Mouse (Mus musculus) megakaryocyte, embryonic 14.5 days (primary cell): ENCODE measurements around the gene Zdhhc22.

Experiments used
- FLI1 ChIP-seq: IDR thresholded peaks from 2 replicates; pipeline ENCODE4 v1.6.1; 2012; ENCODE audit warnings: low read length, inconsistent platforms, mixed read lengths
- GATA1 ChIP-seq: IDR thresholded peaks from 3 replicates; pipeline ENCODE4 v1.6.1; 2012; ENCODE audit warnings: mixed read lengths, low read length, inconsistent platforms, borderline replicate concordance

GRCm38 (mm10) chr12:86990755-86991110, 503 bp upstream of the Zdhhc22 start:
- TF ChIP-seq FLI1 (no peak), GATA1 (no peak)
